Mouse (Mus musculus) layer of hippocampus, adult 2 months (tissue): ENCODE data around the gene Ninj2. TPM values are rescaled to one million over a fixed set of nuclear protein-coding genes. Genes with fewer than 3 reads are reported as not detected.

ENCODE experiments used
- DNase-seq, 2 experiments: peaks; one replicate each; pipeline ENCODE4 v3.0.0; 2022; ENCODE audit warnings: low spot score in 2 of 2
- H3K27ac ChIP-seq: fragments of 200-600 bp; 2 replicates; pipeline ENCODE4 v1.8.1; 2022
- H3K4me3 ChIP-seq: fragments of 200-600 bp; 2 replicates; pipeline ENCODE4 v1.8.1; 2022; ENCODE audit warnings: mild to moderate bottlenecking
- CTCF ChIP-seq: fragments of 200-600 bp; conservative IDR thresholded peaks from 2 replicates; pipeline ENCODE4 v1.8.1; 2022; ENCODE audit warnings: antibody characterized with exemption, mild to moderate bottlenecking, moderate library complexity
- total RNA-seq, 2 experiments: library from RNA; stranded (reverse); gene quantifications; 2 replicates each; pipeline ENCODE4 v1.2.3; 2021

Gene Ninj2
- total RNA-seq, 2 experiments from 2014 or later, result 0.74 to 0.91 TPM

DNA sequence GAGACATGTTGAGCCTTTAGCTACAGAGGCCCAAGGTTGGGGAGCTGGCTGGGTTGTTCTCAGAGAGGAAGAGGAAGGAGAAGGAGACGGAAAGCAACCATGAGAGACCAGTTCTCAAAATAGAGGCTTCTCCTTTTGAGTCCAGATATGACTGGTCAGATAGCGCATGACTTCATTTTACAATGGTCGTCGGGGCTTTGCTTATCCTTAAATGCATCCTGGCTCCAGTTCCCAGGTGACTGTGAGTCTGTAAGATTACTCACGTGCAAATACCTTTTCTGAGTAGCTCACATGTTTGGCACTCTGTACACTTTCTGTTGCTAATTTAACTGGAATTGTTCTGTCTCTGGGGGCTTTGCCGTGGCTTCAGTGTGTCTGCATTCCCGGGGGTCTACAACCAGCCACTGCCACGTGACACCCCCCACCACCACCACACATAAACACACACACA, 86.6 kb downstream of the Ninj2 start:
- no peak overlapping the region for H3K27ac ChIP-seq
- no peak for TF ChIP-seq CTCF
- DNase-seq, result no peak
- no peak overlapping the region for H3K4me3 ChIP-seq

DNA sequence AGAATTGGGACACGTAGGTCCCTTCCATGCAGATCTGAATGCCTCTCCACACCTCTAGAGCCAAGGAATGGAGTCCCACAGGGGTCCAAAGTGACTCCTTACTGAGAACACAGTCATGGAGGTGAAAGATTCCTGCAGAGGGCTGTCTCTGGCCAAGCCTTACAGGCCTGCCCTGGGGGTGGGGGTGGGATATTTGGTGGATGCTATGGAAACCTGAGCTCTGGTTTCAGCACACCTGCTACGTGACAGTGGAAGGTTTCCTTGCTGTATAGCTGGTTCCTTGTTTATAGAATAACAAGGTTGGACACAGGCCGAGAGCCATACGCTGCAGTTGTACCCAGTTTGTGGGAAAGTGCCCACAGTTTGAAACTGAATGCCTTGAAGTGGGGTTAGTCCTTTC, 87.3 kb downstream of the Ninj2 start:
- no peak overlapping the region for H3K4me3 ChIP-seq
- no peak overlapping the region for H3K27ac ChIP-seq
- no peak for TF ChIP-seq CTCF
- no peak for DNase-seq

DNA sequence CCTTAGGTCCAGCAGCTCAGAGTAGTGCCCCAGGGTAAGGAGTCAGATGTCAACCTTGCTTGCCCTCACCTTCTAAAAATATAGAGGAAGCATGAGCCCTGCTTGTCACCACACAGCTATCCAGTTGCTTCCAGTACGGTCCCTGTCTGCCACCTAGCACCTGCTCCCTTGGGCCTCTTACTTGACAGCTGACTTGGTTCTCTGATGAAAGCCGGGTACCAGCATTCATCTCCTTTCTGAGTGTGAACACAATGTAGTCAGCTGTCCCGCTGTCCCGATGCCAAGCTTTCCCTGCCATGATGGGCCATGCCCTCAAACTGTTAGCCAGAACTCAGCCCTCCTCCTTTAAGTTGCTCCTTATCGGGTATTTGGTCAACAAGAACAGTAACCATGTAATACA, 89.0 kb downstream of the Ninj2 start:
- DNase-seq, result no peak
- no peak overlapping the region for H3K27ac ChIP-seq
- no peak for TF ChIP-seq CTCF
- H3K4me3 ChIP-seq, result no peak overlapping the region

DNA sequence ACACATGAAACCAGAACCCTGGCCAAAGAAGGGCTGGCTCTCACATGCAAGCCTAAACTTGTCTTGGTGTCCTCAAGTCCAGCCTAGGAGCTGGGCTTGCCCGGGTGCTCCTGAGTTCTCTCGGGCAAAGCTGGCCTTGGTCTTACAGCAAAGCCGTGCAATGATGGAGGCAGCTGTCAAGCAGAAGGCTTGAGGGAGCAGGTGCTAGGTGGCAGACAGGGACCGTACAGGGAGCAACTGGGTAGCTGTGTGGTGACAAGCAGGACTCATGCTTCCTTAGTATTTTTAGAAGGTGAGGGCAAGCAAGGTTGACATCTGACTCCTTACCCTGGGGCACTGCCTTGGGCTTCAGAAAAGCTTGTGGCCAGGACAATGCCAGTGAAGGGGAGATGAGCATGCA, 90.6 kb downstream of the Ninj2 start:
- no peak overlapping the region for H3K27ac ChIP-seq
- no peak for DNase-seq
- no peak overlapping the region for H3K4me3 ChIP-seq
- no peak for TF ChIP-seq CTCF

DNA sequence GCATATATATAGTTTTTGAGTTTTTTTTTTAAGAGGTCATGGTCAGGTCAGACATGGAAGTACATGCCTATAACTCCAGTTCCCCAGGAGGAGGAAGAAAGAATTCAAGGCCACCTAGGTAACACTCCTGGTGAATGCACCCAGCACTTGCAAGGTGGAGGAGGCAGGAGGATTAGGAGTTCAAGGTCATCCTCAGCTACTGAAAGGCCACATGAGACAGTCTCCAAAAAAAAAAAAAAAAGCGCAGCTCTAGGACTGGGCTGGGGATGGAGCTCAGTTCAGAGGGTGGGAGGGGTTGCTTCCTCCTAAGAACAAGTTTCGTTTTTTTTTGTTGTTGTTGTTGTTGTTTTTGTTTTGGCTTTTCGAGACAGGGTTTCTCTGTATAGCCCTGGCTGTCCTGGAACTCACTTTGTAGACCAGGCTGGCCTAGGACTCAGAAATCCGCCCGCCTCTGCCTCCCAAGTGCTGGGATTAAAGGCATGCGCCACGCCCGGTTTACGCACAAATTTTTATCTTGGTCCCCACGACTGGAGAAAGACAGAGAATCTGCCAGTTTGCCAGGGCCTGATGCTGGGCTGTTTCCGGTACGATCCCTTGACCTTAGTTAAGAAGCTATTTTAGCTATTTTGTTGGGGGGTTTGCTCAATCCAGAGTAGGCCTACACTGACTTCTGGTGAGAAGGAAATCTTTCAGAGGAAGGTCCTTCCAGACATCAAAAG, 92.0 kb downstream of the Ninj2 start:
- Histone ChIP-seq H3K4me3 (no peak overlapping the region), H3K27ac (no peak overlapping the region)
- DNase-seq, result no peak
- TF ChIP-seq CTCF, result no peak

DNA sequence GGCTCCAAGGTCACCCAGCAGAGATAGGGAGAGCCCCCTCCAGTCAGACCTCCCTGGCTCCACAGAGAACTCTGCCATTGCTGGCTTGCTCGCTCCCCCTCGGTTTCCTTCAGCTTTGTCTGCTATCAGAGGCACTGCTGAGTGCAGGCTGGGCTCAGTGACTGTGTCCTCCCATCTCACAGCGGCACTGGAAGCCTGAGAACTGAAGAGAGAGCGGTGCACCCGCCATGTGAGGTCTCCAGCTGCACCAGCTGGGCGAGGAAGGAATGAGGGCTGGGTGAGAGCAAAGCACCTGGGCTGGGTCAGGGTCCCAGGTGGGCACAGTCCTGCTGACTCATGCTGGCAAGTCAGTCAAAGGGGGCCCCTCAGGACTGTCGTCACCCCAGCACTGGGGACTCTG, 92.6 kb downstream of the Ninj2 start:
- Histone ChIP-seq H3K4me3 (no peak overlapping the region), H3K27ac (no peak overlapping the region)
- no peak for TF ChIP-seq CTCF
- no peak for DNase-seq

DNA sequence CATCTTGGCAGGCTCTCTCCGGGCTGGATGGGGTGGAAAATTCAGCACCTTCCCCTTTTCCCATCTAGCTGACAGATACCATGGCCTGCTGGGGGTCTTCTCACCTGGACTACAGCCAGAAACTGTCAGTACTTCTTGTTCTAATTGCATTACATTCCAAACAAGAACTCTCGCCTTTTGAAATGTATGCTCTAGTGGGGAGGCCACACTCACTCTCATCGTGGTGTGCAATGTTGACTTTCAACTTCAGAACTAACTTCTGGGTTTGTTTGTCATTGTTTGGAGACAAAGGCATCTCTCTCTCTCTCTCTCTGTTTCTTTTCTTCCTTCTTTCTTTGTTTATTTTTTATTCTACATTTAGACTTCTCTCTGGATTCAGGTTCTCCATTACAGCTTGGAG, 93.4 kb downstream of the Ninj2 start:
- no peak overlapping the region for H3K4me3 ChIP-seq
- TF ChIP-seq CTCF, result no peak
- no peak overlapping the region for H3K27ac ChIP-seq
- DNase-seq, result no peak

DNA sequence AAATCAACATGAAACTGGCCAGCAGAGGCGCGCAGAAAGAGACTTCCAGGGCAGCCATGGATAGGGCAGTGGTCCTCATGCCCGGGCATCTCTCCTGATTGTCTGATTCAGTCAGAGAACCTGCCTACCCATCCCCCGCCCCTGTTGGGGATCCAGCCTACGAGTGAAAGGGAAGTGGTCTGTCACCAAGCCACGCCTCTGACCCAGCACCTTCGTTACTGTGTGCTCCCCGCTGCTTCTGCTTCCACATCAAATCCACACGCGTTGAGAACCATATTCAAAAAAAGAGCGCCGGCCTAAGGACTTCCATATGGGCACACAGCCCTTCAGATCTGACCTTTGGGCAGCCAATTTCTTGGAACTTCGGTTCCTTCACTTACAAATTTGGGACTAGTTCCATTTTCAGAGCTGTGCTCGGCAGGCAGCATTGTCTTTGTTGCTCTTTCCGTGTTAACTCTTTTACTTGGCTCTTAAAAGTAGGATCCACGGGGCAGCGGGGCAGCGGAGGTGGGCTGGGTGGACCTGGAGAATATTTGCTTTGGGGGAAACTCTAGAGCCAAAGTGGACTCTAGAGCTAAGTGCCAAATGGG, 94.5 kb downstream of the Ninj2 start:
- no peak for DNase-seq
- H3K4me3 ChIP-seq, result no peak overlapping the region
- TF ChIP-seq CTCF, result no peak
- H3K27ac ChIP-seq, result no peak overlapping the region

DNA sequence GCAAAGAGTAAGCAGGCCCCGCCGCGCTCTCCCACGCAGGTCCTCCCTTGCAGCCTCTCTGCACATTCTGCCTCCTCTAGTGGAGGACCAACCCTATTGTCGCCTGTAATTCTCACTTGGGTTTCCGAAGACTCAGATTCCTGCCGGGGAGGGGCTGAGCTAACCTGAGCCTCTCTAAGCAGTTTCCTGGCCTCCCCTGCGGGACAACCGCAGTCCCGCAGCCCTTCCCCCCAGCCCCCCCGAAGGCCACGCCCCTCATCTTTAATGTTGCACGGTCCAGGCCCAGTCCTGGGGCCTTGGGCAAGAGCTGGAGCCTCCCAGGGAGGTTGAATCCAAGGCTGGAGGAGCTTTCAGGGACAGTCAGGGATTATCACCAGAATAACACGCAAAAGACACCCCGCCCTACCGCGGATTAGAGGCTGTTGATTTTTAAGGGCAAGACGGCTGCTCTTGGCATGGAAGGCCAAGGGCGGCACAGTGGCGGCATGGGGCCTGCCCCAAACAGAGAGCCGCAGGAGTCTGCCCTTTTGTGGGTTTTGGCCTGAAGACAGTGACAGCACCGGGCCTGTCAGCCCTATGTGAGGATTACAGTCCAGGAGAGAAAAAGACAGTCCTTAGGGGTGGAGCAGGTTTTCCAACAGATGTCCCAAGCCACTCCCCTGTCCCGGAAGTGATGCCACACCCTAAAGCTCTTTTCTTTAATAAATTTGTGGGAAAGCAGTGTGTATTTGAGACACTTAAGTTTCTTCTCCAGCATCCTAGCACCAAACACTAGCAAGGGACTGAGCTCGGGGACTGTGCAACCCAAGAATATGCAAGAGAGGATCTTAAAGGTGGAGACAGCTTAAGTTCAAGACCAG, 95.5 kb downstream of the Ninj2 start:
- Histone ChIP-seq H3K4me3 (no peak overlapping the region), H3K27ac (no peak overlapping the region)
- no peak for DNase-seq
- peak; percentile 31 for TF ChIP-seq CTCF

DNA sequence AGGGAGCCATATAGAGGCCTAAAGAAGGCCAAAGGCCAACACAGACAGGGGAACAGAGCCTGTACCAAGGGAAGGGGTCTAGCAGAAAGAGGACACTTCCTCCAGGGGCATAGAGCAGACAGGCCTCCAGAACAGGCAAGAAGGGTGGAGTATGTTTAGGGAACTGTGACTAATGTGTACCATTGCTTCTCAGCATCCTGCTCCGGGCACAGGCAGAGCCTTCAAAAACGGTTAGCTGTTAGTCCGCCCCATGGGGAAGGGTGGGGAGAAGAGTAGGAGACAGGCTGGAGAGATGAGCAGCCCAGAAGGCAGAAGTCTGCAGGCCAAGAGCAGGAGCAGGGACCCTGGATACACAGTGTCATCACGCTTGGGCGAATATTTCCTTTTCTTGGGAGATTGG, 96.1 kb downstream of the Ninj2 start:
- no peak for DNase-seq
- TF ChIP-seq CTCF, result peak; percentile 32
- H3K4me3 ChIP-seq, result no peak overlapping the region
- no peak overlapping the region for H3K27ac ChIP-seq

DNA sequence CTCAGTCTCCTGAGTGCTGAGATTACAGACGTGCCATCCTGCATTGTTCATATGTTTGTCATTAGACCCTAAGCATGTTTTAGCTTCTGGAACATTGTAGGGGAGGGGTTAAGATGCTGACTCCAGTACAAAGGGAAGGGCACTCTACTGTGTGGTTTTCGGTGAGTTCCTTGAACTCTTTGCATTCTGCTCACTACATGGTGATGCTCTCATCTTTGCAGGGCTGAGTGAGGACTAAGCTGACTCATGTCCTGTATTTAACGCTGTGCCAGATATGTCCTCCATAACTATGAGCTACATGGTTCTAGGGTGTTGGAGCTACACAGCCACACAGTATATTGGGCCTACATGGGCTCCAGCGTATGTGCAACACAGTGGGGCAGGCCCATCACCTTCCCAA, 97.2 kb downstream of the Ninj2 start:
- DNase-seq, result no peak
- Histone ChIP-seq H3K27ac (no peak overlapping the region), H3K4me3 (no peak overlapping the region)
- no peak for TF ChIP-seq CTCF

DNA sequence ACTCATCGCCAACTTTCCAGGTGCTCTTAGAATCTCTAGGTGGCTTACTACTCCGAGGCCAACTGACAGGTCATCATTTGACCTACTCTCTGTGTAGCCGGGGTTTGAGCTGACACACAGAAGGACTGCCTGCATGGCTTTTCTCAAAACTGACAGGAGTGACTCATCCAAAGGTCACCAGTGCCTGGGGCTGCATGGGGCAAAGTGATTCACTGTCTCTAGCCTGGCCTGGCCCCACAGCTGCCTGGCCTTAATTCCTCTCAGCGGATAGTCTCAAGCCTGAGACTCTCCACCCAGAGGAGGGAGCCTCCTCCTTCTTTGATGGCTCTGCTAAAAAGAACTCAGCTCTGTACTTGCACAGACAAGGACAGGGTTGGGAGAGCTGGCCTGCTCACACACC, 97.8 kb downstream of the Ninj2 start:
- TF ChIP-seq CTCF, result no peak
- no peak overlapping the region for H3K4me3 ChIP-seq
- DNase-seq, result no peak
- H3K27ac ChIP-seq, result no peak overlapping the region

DNA sequence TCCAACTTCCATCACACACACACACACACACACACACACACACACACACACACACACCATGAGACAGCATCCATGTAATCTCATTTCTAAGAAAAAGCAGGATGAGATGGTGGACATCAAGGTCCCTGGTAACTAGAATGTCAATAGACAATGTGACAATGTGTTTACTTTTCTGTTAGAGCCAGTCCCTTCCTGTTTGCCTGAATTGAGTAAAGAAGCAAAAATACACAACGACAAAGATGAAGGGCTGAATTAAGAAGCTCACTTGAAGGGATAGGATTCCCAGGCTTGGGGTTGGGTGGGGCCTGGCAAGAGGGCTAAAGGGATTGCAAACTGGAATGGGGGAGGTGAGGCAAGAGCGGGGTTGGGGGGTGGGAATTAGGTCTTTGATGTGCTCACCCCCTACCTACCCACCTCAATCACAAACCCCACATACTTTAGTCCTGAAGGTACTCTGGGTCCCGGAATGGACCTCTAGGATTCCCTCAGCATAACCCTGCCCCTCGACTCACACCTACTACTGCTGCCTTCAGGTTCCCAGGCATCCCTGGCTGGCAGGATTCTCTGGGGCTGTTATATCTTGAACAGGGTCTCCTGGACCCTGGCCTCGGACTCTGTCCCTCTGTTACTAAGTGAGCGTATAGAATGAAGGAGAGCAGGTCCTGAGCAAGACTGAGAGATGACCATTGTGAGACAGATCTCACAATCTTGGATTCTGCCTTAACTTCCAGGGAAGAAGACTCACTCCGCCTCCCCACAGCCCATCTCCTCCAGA, 98.4 kb downstream of the Ninj2 start:
- no peak for TF ChIP-seq CTCF
- DNase-seq, result no peak
- Histone ChIP-seq H3K27ac (peak overlapping the region; percentile 59), H3K4me3 (no peak overlapping the region; the same call in 1 of the 2 replicates)
